Mouse (Mus musculus) midbrain, embryonic 12.5 days (tissue): ENCODE results near the gene Ganab. TPM values are rescaled to one million over a fixed set of nuclear protein-coding genes. Genes with fewer than 3 reads are reported as not detected.
"Not testable (repeated sequence)": the region's sequence is repeated elsewhere in the genome, so short reads cannot be mapped to it uniquely, and the experiment has no call there.

Experiments
- ATAC-seq: fragments of 200-750 bp; cut with Nextera tagmentation; 2 replicates; pipeline ENCODE4 v1.8.0; 2017; ENCODE audit warnings: low read depth, moderate TSS enrichment, moderate library complexity; ENCODE audit not compliant: low FRiP score
- H3K27ac ChIP-seq: fragments of 300-500 bp; sonication (generic); replicated peaks from 2 replicates; pipeline ENCODE4 v1.5.1; 2016; ENCODE audit warnings: mild to moderate bottlenecking
- H3K27me3 ChIP-seq: fragments of 300-500 bp; sonication (generic); 2 replicates; pipeline ENCODE4 v1.6.1; 2016; ENCODE audit warnings: mild to moderate bottlenecking
- H3K36me3 ChIP-seq: fragments of 300-500 bp; sonication (generic); 2 replicates; pipeline ENCODE4 v1.6.1; 2016
- H3K4me1 ChIP-seq: fragments of 300-500 bp; sonication (generic); 2 replicates; pipeline ENCODE4 v1.6.1; 2016
- H3K4me2 ChIP-seq: fragments of 300-500 bp; sonication (generic); replicated peaks from 2 replicates; pipeline ENCODE4 v1.6.1; 2016; ENCODE audit warnings: mild to moderate bottlenecking, moderate library complexity
- H3K4me3 ChIP-seq: fragments of 300-500 bp; sonication (generic); 2 replicates; pipeline ENCODE4 v1.5.1; 2016; ENCODE audit warnings: mild to moderate bottlenecking
- H3K9ac ChIP-seq: fragments of 300-500 bp; sonication (generic); replicated peaks from 2 replicates; pipeline ENCODE4 v1.6.1; 2016; ENCODE audit warnings: mild to moderate bottlenecking, moderate library complexity
- H3K9me3 ChIP-seq: fragments of 300-500 bp; sonication (generic); 2 replicates; pipeline ENCODE4 v1.6.1; 2016; ENCODE audit warnings: mild to moderate bottlenecking
- WGBS: fragments of 180-500 bp; shearing (Covaris S2); methylation state at CpG from one replicate; pipeline ENCODE4 v1.1.7; 2016; 5-methylcytosine and 5-hydroxymethylcytosine counted together
- polyA plus RNA-seq: library from polyadenylated mRNA; unstranded; fragments of >200 nt; fragmentation: Nextera tagmentation; extraction: Ambion mirVana; gene quantifications from 2 replicates; pipeline ENCODE4 v1.2.1, GENCODE M21; 2016

Gene Ganab
- 111 and 115 TPM in 2 replicates for polyA plus RNA-seq

DNA sequence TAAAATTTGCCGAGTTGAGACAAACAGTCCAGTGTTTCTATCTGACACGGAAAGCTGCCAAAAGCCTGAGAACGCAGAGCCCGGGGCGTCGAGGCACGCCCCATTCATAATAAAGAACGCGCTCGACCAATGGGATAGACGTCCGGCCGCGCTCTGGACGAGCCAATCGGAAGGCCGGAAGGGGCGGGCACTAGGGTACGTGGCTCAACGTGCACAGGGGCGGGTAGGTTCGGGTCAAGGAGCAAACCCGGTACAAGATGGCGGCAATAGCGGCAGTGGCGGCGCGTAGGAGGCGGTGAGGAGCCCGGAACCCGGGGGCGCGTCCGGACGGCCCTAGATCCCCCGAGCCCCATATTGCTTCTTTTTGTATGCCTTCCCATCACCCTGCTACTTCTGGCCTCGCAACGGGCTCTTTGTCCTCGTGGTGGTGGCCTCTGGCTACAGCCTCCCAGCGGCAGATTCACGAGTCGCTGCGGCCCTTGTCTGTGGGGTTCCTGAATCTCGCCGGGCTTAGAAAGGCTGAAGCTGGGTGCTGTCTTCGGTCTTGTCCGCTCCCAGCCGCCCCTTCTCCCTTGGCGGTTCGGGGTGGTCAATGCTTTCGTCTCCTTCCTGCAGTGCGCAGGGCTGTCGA, at the start of gene Ganab:
TSS of gene Ganab (plus strand) at position 207 of the 631 bp plus-strand sequence.
- Histone ChIP-seq H3K4me2 (peak within 1 kb of the TSS; percentile 90), H3K27me3 (no peaks in the 10 kb centered on the region), H3K4me1 (peaks cover 29% of the 10 kb centered on the region), H3K4me3 (peak within 1 kb of the TSS; percentile 87), H3K9me3 (no peaks in the 10 kb centered on the region), H3K27ac (peak within 1 kb of the TSS; percentile 81), H3K9ac (peak within 1 kb of the TSS; percentile 88), H3K36me3 (peaks cover 32% of the 10 kb centered on the region)
- peak; percentile 99 for ATAC-seq
- 0% methylated on average over 50 of the region's 53 CpGs for WGBS

DNA sequence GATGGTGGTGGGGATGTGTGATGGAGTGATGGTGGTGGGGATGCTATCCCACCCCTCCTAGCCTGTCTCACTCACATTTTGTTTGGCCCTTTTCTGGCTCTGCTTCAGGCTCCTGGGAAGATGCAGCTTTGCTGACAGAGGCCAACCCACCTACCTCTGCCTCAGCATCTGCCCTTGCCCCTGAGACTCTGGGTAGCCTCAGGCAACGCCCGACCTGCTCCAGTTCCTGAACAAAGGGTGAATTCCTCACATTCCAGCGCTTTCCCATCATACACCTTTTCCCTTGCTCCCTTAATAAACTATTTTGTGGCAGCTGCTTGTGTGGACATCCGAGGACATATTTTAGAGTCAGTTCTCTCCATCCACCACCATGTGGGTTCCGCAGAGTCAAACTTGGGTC, 49.5 kb upstream of the Ganab start:
- peaks cover 40% of the 10 kb centered on the region for H3K36me3 ChIP-seq
- no peak overlapping the region for H3K9ac ChIP-seq
- ATAC-seq: no peak
- H3K4me2 ChIP-seq: no peak overlapping the region
- no peaks in the 10 kb centered on the region for H3K9me3 ChIP-seq
- no peak overlapping the region for H3K27ac ChIP-seq
- 79% methylated on average over 5 of the region's 5 CpGs for WGBS
- H3K4me1 ChIP-seq: no peaks in the 10 kb centered on the region
- no peak overlapping the region for H3K4me3 ChIP-seq
- no peaks in the 10 kb centered on the region for H3K27me3 ChIP-seq

DNA sequence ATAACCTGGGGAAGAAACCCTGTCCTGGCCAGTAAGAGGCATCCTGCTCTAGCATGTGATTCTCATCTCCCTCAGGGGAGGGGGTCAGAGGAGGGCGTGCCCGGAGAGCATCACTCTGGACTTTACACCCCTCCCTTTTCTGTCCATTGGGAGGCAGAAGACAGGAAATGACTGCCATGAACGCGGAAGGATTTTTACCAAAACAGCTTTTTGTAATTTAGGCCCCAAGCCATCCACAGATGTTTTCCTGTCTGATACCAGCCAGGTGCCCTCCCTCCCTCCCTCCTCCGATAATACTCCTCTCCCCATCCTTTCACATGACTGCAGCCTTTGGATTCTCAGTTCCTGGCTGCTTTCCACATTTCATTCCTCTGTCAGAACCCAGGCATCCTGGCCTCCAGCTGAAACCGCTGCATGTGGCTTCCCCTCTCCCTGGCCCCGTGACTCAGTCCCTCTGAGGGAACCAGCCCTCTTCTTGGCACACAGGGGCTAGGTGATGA, 47.4 kb upstream of the Ganab start, which contains the start of gene Lrrn4cl:
TSS of gene Lrrn4cl (plus strand) at position 367 of the 500 bp plus-strand sequence.
- Histone ChIP-seq H3K4me2 (no peak within 1 kb of the TSS), H3K4me3 (no peak within 1 kb of the TSS), H3K27ac (no peak within 1 kb of the TSS), H3K9me3 (no peaks in the 10 kb centered on the region), H3K4me1 (no peaks in the 10 kb centered on the region), H3K9ac (no peak within 1 kb of the TSS), H3K36me3 (peaks cover 36% of the 10 kb centered on the region), H3K27me3 (no peaks in the 10 kb centered on the region)
- WGBS: 43% methylated on average over 7 of the region's 7 CpGs
- no peak for ATAC-seq

DNA sequence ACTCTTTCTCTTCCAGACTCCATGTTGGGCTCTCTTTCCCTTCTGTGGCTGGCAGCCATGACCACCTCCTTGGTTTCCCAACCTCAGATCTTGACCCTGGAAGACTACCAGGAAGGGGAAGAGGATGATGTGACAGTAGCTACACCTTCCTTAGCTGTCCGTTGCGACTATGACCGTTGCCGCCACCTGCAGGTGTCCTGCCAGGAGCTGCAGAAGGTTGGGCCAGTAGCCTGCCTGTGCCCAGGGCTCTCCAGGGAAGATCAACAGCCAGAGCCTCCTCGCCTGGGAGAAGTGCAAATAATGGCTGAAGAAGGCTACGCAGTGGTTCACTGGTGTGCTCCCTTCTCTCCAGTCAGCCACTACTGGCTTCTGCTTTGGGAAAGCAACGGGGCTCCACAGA, 46.2 kb upstream of the Ganab start:
- H3K9me3 ChIP-seq: no peaks in the 10 kb centered on the region
- H3K27ac ChIP-seq: no peak overlapping the region
- no peak overlapping the region for H3K4me3 ChIP-seq
- 60% methylated on average over 7 of the region's 7 CpGs for WGBS
- H3K36me3 ChIP-seq: peaks cover 24% of the 10 kb centered on the region
- 0 out of 2 replicates have a peak, but pooled peaks cover 2% of the 10 kb centered on the region for H3K27me3 ChIP-seq
- no peaks in the 10 kb centered on the region for H3K4me1 ChIP-seq
- ATAC-seq: no peak
- H3K9ac ChIP-seq: no peak overlapping the region
- no peak overlapping the region for H3K4me2 ChIP-seq

DNA sequence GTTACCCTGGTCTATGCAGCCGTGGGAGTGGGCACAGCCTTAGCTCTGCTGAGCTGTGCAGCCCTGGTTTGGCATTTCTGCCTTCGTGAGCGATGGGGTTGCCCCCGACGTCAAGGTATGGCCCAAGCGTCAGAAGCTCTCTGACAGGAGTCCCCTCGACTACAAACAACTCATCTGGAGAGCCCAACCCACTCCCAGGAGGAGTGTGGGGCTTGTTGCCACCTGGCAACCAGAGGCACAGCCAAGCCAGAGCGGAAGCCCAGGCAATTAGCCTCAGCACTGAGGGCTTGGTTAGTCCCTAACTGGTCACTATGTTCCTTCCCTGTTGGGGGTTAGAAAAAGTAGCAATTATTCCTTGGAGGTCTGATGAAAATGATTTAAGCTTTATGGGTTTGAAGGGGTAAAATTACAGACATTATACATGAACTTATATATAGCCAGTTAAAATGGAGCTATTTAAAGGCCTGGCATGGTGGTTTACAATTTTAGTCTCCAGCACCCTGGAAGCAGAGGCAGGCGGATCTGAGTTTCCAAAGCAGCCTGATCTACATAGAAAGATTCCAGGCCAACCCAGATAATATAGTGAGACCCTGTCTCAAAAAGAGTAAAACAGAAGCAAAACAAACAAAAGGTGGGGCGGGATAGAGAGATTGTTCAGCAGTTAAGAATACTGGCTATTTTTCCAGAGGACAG, 45.5 kb upstream of the Ganab start:
- no peak overlapping the region for H3K4me3 ChIP-seq
- H3K36me3 ChIP-seq: peaks cover 17% of the 10 kb centered on the region
- H3K9me3 ChIP-seq: no peaks in the 10 kb centered on the region
- H3K27me3 ChIP-seq: 0 out of 2 replicates have a peak, but pooled peaks cover 2% of the 10 kb centered on the region
- H3K27ac ChIP-seq: no peak overlapping the region
- WGBS: 58% methylated on average over 10 of the region's 10 CpGs
- no peak for ATAC-seq
- no peak overlapping the region for H3K4me2 ChIP-seq
- no peak overlapping the region for H3K9ac ChIP-seq
- H3K4me1 ChIP-seq: no peaks in the 10 kb centered on the region

DNA sequence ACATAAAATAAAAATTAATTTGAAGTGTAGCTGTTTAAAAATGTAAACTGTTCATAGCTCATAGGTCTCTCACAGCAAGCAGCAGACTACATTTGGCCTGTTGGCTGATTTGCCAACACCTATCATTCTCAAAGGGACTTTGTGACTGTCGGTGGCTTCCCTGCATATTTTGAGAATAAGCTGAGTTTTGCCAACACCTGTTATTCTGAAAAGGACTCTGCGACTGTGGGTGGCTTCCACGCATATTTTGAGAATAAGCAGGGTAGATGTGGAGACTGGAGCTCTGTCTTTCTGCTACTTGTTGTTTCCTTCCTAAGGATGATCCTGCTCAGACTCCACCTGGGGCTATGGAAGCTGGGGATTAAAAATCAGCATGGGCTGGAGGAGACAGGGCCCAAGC, 44.8 kb upstream of the Ganab start:
- no peak overlapping the region for H3K4me3 ChIP-seq
- H3K27me3 ChIP-seq: 0 out of 2 replicates have a peak, but pooled peaks cover 2% of the 10 kb centered on the region
- no peak overlapping the region for H3K9ac ChIP-seq
- H3K4me2 ChIP-seq: no peak overlapping the region
- H3K27ac ChIP-seq: no peak overlapping the region
- no peak for ATAC-seq
- 86% methylated on average over 3 of the region's 3 CpGs for WGBS
- no peaks in the 10 kb centered on the region for H3K9me3 ChIP-seq
- H3K36me3 ChIP-seq: peaks cover 10% of the 10 kb centered on the region; the same call in 1 of the 2 replicates
- no peaks in the 10 kb centered on the region for H3K4me1 ChIP-seq

DNA sequence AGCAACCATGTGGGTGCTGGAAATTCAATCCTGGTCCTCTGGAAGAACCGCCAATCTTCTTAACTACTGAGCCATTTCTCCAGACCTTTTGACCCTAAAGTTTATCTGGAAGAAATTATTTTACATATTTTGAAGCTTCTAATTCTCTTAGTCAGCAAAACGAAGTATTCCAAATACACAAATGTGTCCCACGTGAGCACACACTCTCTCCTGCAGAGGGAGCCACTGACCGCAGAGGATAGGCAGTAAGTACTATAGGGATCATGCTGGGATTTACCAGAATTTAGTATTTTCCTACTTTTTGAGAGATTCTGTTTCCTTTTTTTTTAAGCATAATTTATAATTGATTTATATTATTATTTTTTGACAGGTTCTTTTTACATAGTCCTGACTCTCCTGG, 40.2 kb upstream of the Ganab start:
- H3K9me3 ChIP-seq: no peaks in the 10 kb centered on the region
- no peak for ATAC-seq

DNA sequence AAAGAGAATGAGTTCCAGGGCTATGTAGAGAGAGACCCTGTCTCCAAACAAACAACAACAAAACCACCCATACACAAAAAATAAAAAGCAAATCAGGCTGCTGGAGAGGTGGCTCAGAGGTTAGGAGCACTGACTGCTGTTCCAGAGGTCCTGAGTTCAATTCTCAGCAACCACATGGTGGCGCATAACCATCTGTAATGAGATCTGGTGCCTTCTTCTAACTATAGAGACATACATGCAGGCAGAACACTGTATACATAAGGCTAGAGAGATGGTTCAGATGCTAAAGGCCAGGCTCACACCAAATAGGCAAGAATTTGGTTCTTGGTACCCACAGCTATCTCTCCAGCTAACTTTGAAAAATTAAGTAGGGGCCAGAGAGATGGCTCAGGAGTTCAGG, 38.9 kb upstream of the Ganab start:
- no peak for ATAC-seq
- Histone ChIP-seq H3K4me3 (no peak overlapping the region), H3K4me1 (no peaks in the 10 kb centered on the region), H3K9me3 (no peaks in the 10 kb centered on the region), H3K27ac (no peak overlapping the region), H3K36me3 (no peaks in the 10 kb centered on the region), H3K4me2 (no peak overlapping the region), H3K27me3 (0 out of 2 replicates have a peak, but pooled peaks cover 2% of the 10 kb centered on the region), H3K9ac (no peak overlapping the region)
- 20% methylated on average over 1 of the region's 1 CpGs for WGBS

More for the DNA sequence above, 40.2 kb upstream of the Ganab start:
- Histone ChIP-seq H3K4me1 (no peaks in the 10 kb centered on the region), H3K9ac (no peak overlapping the region), H3K27me3 (0 out of 2 replicates have a peak, but pooled peaks cover 2% of the 10 kb centered on the region), H3K4me2 (no peak overlapping the region), H3K27ac (no peak overlapping the region), H3K4me3 (no peak overlapping the region), H3K36me3 (no peaks in the 10 kb centered on the region)
- WGBS: 38% methylated on average over 4 of the region's 4 CpGs

DNA sequence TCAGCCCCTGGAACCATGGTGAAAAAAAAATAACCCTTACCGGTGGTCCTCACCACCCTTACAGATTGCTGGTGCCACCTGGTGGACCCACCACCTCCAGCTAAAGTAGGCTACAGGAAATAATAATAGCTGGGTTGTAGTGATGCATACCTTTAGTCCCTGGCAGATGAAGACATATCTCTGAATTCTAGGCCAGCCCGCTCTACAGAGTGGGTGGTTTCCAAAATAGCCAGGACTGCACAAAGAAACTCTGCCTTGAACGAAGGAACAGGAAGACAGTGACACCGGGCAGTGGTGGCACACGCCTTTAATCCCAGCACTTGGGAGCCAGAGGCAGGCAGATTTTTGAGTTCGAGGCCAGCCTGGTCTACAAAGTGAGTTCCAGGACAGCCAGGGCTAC, 33.6 kb upstream of the Ganab start:
- H3K4me1 ChIP-seq: no peaks in the 10 kb centered on the region
- no peaks in the 10 kb centered on the region for H3K36me3 ChIP-seq
- H3K9me3 ChIP-seq: no peaks in the 10 kb centered on the region
- no peak overlapping the region for H3K9ac ChIP-seq
- no peak overlapping the region for H3K4me2 ChIP-seq
- no peak overlapping the region for H3K4me3 ChIP-seq
- H3K27ac ChIP-seq: no peak overlapping the region
- WGBS: 86% methylated on average over 6 of the region's 6 CpGs
- no peaks in the 10 kb centered on the region for H3K27me3 ChIP-seq
- ATAC-seq: no peak

DNA sequence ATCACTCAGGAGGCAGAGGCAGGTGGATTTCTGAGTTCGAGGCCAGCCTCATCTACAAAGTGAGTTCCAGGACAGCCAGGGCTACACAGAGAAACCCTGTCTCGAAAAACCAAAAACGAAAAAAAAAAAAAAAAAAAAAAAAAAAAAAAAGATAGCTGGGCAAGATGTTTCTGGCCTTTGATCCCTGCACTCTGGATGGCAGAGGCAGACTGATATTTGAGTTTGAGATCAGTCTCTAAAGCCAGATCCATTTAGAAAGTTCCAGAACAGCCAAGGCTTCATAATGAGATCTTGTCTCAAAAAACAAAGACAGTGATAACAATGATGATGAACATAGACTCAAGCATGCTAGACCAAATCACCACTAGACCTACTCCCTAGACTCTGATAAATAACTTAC, 27.5 kb upstream of the Ganab start:
- H3K27me3 ChIP-seq, H3K9ac ChIP-seq, H3K27ac ChIP-seq, H3K4me2 ChIP-seq, H3K9me3 ChIP-seq, ATAC-seq, H3K4me3 ChIP-seq: not testable (repeated sequence)
- WGBS: 82% methylated on average over 3 of the region's 3 CpGs
- Histone ChIP-seq H3K4me1 (peaks cover 13% of the 10 kb centered on the region), H3K36me3 (peaks cover 24% of the 10 kb centered on the region)

DNA sequence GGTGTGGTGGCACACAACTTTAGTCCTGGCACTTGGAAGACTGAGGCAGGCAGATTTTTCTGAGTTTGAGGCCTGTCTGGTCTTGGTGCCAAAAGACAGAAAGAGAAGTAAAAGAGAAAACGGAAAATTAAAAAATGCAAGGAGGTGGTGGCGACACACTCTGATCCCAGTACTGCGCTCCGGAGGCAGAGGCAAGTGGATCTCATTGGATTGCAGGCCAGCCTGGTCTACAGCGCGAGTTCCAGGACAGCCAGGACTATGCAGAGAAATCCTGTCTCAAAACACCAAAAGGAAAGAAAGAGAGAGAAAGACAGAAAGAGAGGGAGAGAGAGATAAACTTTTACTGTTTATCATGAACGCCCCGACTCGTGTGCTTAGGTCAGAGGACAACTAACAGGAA, 27.0 kb upstream of the Ganab start:
- Histone ChIP-seq H3K4me3 (peak overlapping the region; percentile 93), H3K36me3 (peaks cover 28% of the 10 kb centered on the region), H3K4me2 (peak overlapping the region; percentile 91), H3K27ac (peak overlapping the region; percentile 73), H3K9ac (peak overlapping the region; percentile 94), H3K4me1 (peaks cover 13% of the 10 kb centered on the region), H3K27me3 (no peaks in the 10 kb centered on the region), H3K9me3 (no peaks in the 10 kb centered on the region)
- ATAC-seq: peak; percentile 50
- WGBS: 61% methylated on average over 9 of the region's 9 CpGs
